Mouse (Mus musculus) cortical plate, adult 2 months (tissue): ENCODE measurements around the gene Prr3. TPM values are rescaled to one million over a fixed set of nuclear protein-coding genes. Genes with fewer than 3 reads are reported as not detected.
A peak's percentile ranks its signal among the peaks of the same experiment; 100 is the strongest.
"Not testable (repeated sequence)": the region's sequence is repeated elsewhere in the genome, so short reads cannot be mapped to it uniquely, and the experiment has no call there.

Experiments used
- H3K27ac ChIP-seq: fragments of 200-500 bp; 2 replicates; pipeline ENCODE4 v1.5.1; 2012; ENCODE audit warnings: low read length, control low read depth, inconsistent platforms; ENCODE audit not compliant: insufficient read depth
- H3K4me1 ChIP-seq: fragments of 200-500 bp; 2 replicates; pipeline ENCODE4 v1.6.1; 2011; ENCODE audit warnings: low read length; ENCODE audit not compliant: control insufficient read depth, insufficient read depth
- H3K4me3 ChIP-seq: fragments of 200-500 bp; 2 replicates; pipeline ENCODE4 v1.5.1; 2011; ENCODE audit warnings: mild to moderate bottlenecking, low read length, control low read depth; ENCODE audit not compliant: insufficient read depth
- CTCF ChIP-seq: fragments of 200-500 bp; IDR thresholded peaks from 2 replicates; pipeline ENCODE4 v1.5.1; 2011; ENCODE audit warnings: mild to moderate bottlenecking, control low read depth, low read length; ENCODE audit not compliant: insufficient read depth; ENCODE audit errors: extremely low read depth
- POLR2A ChIP-seq: fragments of 200-500 bp; IDR thresholded peaks from 2 replicates; pipeline ENCODE4 v1.6.1; 2011; ENCODE audit warnings: mild to moderate bottlenecking, low read length, control low read depth; ENCODE audit not compliant: insufficient read depth; ENCODE audit errors: extremely low read depth
- polyA plus RNA-seq: library from polyadenylated mRNA; depleted of rRNA; stranded (reverse); fragments of >200 nt; gene quantifications from 2 replicates; pipeline ENCODE4 v1.2.3, GENCODE M21; 2012

Prr3 gene
- polyA plus RNA-seq, 1 experiment, result 47.0 TPM

- H3K27ac ChIP-seq, result peak overlapping the region; percentile 74
Measured at GRCm38 (mm10) chr17:35978811-35979400, 1.1 kb downstream of the Prr3 start.

GRCm38 (mm10) chr17:35972131-35972530, 7.9 kb downstream of the Prr3 start:
- H3K27ac ChIP-seq, result no peak overlapping the region
- H3K4me3 ChIP-seq, result no peak overlapping the region
- no peak for TF ChIP-seq CTCF
- no peak for TF ChIP-seq POLR2A
- peaks cover 4% of the 10 kb centered on the region; the same call in 1 of the 2 replicates for H3K4me1 ChIP-seq

More at GRCm38 (mm10) chr17:35978811-35979400, 1.1 kb downstream of the Prr3 start:
- TF ChIP-seq POLR2A (peak; percentile 58; the same call in 1 of the 2 replicates), CTCF (no peak)
- H3K4me3 ChIP-seq, result peak overlapping the region; percentile 97
- H3K4me1 ChIP-seq, result peaks cover 2% of the 10 kb centered on the region

GRCm38 (mm10) chr17:35969418-35970389, 10.3 kb downstream of the Prr3 start, which contains the start of gene Abcf1:
TSS of gene Abcf1 (minus strand) at chr17:35969761.
- TF ChIP-seq CTCF (no peak), POLR2A (peak; percentile 84)
- Histone ChIP-seq H3K4me3 (peak within 1 kb of the TSS; percentile 51), H3K27ac (peak within 1 kb of the TSS; percentile 3; the same call in 1 of the 2 replicates), H3K4me1 (peaks cover 4% of the 10 kb centered on the region; the same call in 1 of the 2 replicates)

- no peak for TF ChIP-seq CTCF
- TF ChIP-seq POLR2A, result no peak
- no peak overlapping the region for H3K4me3 ChIP-seq
- no peak overlapping the region for H3K27ac ChIP-seq
- peaks cover 4% of the 10 kb centered on the region; the same call in 1 of the 2 replicates for H3K4me1 ChIP-seq
Measured at GRCm38 (mm10) chr17:35967621-35968020, 12.4 kb downstream of the Prr3 start.

GRCm38 (mm10) chr17:35963279-35963678, 16.8 kb downstream of the Prr3 start:
- no peaks in the 10 kb centered on the region for H3K4me1 ChIP-seq
- TF ChIP-seq CTCF, result no peak
- TF ChIP-seq POLR2A, result no peak
- H3K4me3 ChIP-seq, result no peak overlapping the region
- no peak overlapping the region for H3K27ac ChIP-seq

GRCm38 (mm10) chr17:35958533-35959223, 21.4 kb downstream of the Prr3 start:
- H3K27ac ChIP-seq, result no peak overlapping the region
- H3K4me1 ChIP-seq, result no peaks in the 10 kb centered on the region
- H3K4me3 ChIP-seq, result no peak overlapping the region
- no peak for TF ChIP-seq CTCF
- TF ChIP-seq POLR2A, result no peak

- Histone ChIP-seq H3K4me3 (no peak overlapping the region), H3K4me1 (no peaks in the 10 kb centered on the region), H3K27ac (no peak overlapping the region)
- TF ChIP-seq CTCF, result no peak
Measured at GRCm38 (mm10) chr17:35954665-35955064, 25.4 kb downstream of the Prr3 start.

GRCm38 (mm10) chr17:35952559-35952958, 27.5 kb downstream of the Prr3 start:
- H3K4me1 ChIP-seq, H3K4me3 ChIP-seq, H3K27ac ChIP-seq: not testable (repeated sequence)

GRCm38 (mm10) chr17:35950946-35951345, 29.1 kb downstream of the Prr3 start:
- H3K4me3 ChIP-seq, H3K4me1 ChIP-seq, H3K27ac ChIP-seq: not testable (repeated sequence)
